Mouse (Mus musculus) embryo, embryonic 11.5 days (tissue): ENCODE data around the gene Fam234a.
"Not testable (repeated sequence)": the region's sequence is repeated elsewhere in the genome, so short reads cannot be mapped to it uniquely, and the experiment has no call there.

Experiments
- DNase-seq: peaks from one replicate; pipeline ENCODE4 v3.0.0-alpha.2; 2012; ENCODE audit warnings: low read depth, low spot score

Fam234a gene

DNA sequence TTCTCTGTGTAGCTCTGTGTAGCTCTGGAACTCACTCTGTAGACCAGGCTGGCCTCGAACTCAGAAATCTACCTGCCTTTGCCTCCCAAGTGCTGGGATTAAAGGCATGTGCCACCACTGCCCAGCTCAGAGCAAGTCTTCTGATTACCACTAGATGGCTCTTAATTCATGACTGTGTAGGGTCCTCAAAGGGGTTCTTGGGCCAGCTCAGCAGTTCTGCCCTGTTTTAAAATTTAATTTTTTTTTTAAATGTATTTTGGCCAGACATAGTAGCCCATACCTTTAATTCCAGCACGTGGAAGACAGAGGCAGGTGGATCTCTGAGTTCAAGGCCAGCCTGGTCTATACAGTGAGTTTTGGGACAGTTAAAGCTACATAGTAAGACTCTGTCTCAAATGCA is 68.8 kb downstream of the Fam234a start:
- not testable (repeated sequence) for DNase-seq

DNA sequence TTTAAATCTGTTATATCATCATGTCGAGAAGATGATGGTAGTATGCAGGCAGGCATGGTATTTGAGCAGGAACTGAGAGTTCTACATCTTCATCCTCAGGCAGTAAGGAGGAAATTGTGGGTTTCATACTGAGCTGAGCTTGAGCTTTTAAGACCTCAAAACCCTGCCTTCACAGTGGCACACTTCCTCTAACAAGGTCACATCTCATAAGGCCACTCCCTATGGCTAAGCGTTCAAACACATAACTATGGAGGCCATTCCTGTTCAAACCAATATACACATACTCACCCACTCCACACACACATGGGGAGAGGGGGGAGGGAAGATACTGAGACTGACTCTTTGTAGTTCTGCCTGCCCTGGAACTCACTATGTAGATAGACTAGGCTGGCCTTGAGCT is 76.0 kb downstream of the Fam234a start:
- DNase-seq = no peak

DNA sequence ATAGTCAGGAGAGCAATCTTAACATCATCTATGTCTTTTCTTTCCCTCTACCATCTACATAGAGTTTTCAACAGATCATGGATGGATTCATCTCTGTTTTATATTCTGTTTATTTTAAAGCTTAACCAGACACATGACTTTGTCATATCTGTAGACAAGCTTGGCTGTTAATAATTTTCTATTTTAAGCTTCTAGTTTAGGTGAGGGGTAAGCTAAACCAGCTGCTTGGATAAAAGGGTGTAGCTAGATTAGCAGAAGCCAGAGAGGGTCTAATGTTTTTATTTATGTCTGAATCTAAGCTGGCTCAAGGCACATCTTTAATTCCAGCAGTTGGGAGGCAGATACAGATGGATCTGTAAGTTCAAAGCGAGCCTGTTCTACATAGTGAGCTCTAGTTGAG is 81.3 kb downstream of the Fam234a start:
- DNase-seq = no peak
